ENCODE assay signal across 12 mouse cellular contexts in genomic region chr2:73510025-73510288, GRCm38 (mm10). TPM values are rescaled to one million over a fixed set of nuclear protein-coding genes. Genes with fewer than 3 reads are reported as not detected.
DNase-seq lines count a peak whose midpoint lies in the region; ATAC-seq and TF ChIP-seq lines count a peak whose summit lies in the region.
"Had no signal": no experiment of that assay in that cellular context is flagged by ENCODE, and none has a peak within 500 bp of the region (broad histone marks: within the 10 kb centered on the region; RNA-seq: fewer than 3 reads in every experiment).

No protein-coding gene starts in this region.

- no peak for ATAC-seq in limb, embryonic 13.5 days (ENCODE audit: low FRiP score, low read depth)
- ATAC-seq: midbrain, embryonic 16.5 days had no signal

- H3K4me2 ChIP-seq in limb, embryonic 13.5 days (replicated peaks) = no peak overlapping the region; the same call in 1 of the 2 replicates
- H3K4me2 ChIP-seq: neural tube, embryonic 13.5 days had no signal

- peaks cover 29% of the 10 kb centered on the region for H3K4me1 ChIP-seq in heart, adult 2 months (ENCODE audit: control insufficient read depth, insufficient read depth, low read length)
- peaks cover 16% of the 10 kb centered on the region; the same call in 1 of the 2 replicates for H3K4me1 ChIP-seq in kidney, adult 2 months (ENCODE audit: control insufficient read depth, insufficient read depth, low read length)
- H3K4me1 ChIP-seq in embryonic facial prominence, embryonic 10.5 days = peaks cover 53% of the 10 kb centered on the region
- H3K4me1 ChIP-seq in limb, embryonic 13.5 days = peaks cover 48% of the 10 kb centered on the region
- H3K4me1 ChIP-seq: neural tube, embryonic 13.5 days had no signal

- TF ChIP-seq POLR2A in heart, adult 2 months (IDR thresholded peaks at IDR 0.05; ENCODE audit: insufficient read depth, low read depth, low read length) = no peak
- no peak for TF ChIP-seq POLR2A in kidney, adult 2 months (IDR thresholded peaks at IDR 0.05; ENCODE audit: low read depth, low read length)

- TF ChIP-seq EP300 in heart, adult 2 months (IDR thresholded peaks at IDR 0.05; ENCODE audit: insufficient read depth, low read depth, low read length) = no peak

- no peak for TF ChIP-seq CTCF in heart, adult 2 months (IDR thresholded peaks at IDR 0.05)
- no peak for TF ChIP-seq CTCF in kidney, adult 2 months (conservative IDR thresholded peaks at IDR 0.05; ENCODE audit: insufficient read depth, insufficient read length, low read depth, low read length)

- H3K27me3 ChIP-seq in heart, adult 2 months (ENCODE audit: control insufficient read depth, insufficient read depth, low read length) = no peaks in the 10 kb centered on the region
- H3K27me3 ChIP-seq in kidney, adult 2 months (replicated peaks; ENCODE audit: control insufficient read depth, insufficient read depth, low read length) = no peaks in the 10 kb centered on the region
- no peaks in the 10 kb centered on the region for H3K27me3 ChIP-seq in embryonic facial prominence, embryonic 10.5 days (replicated peaks; ENCODE audit: low read depth, poor library complexity, severe bottlenecking)
- no peaks in the 10 kb centered on the region for H3K27me3 ChIP-seq in limb, embryonic 13.5 days
- H3K27me3 ChIP-seq: neural tube, embryonic 13.5 days had no signal

- intact Hi-C loops in heart, adult 2 months (cut with DNase I) = no loop called here

- H3K79me2 ChIP-seq in heart, adult 2 months (replicated peaks; ENCODE audit: control insufficient read depth, insufficient read depth, low read length) = 0 out of 2 replicates have a peak, but pooled peaks cover 3% of the 10 kb centered on the region

- 26% methylated on average over 3 of the region's 3 CpGs for WGBS in heart, adult 2 months
- 59% methylated on average over 3 of the region's 3 CpGs for WGBS in kidney, adult 2 months
- 65% methylated on average over 3 of the region's 3 CpGs for WGBS in embryonic facial prominence, embryonic 10.5 days
- WGBS in limb, embryonic 13.5 days = 71% methylated on average over 3 of the region's 3 CpGs

- no peak overlapping the region for H3K4me3 ChIP-seq in heart, adult 2 months
- H3K4me3 ChIP-seq in kidney, adult 2 months (ENCODE audit: insufficient read depth, low read depth, low read length) = no peak overlapping the region
- no peak overlapping the region for H3K4me3 ChIP-seq in embryonic facial prominence, embryonic 10.5 days
- H3K4me3 ChIP-seq in limb, embryonic 13.5 days = no peak overlapping the region
- H3K4me3 ChIP-seq: neural tube, embryonic 13.5 days had no signal

- DNase-seq in heart, adult 2 months = no peak
- DNase-seq in heart, postnatal 4 days = no peak
- no peak for DNase-seq in kidney, adult 2 months
- no peak for DNase-seq in kidney, postnatal 4 days
- DNase-seq in embryonic facial prominence, embryonic 10.5 days (ENCODE audit: low spot score) = no peak
- no peak for DNase-seq in ovary, adult 18-20 months (ENCODE audit: low spot score)
- DNase-seq in frontal cortex, postnatal 36 days (ENCODE audit: low spot score in 2 of 2) = no peak
- DNase-seq: right cerebral cortex, adult 18-20 months; thymus, postnatal 4 days had no signal

- H3K9me3 ChIP-seq in embryonic facial prominence, embryonic 10.5 days = no peaks in the 10 kb centered on the region
- no peaks in the 10 kb centered on the region for H3K9me3 ChIP-seq in limb, embryonic 13.5 days
- H3K9me3 ChIP-seq: neural tube, embryonic 13.5 days had no signal

- peak overlapping the region; percentile 70 for H3K27ac ChIP-seq in heart, adult 2 months
- 0 out of 2 replicates have a peak overlapping the region, but pooled peaks have one; percentile 21 for H3K27ac ChIP-seq in kidney, adult 2 months (ENCODE audit: insufficient read depth, low read depth, low read length)
- peak overlapping the region; percentile 84 for H3K27ac ChIP-seq in embryonic facial prominence, embryonic 10.5 days (replicated peaks)
- H3K27ac ChIP-seq in limb, embryonic 13.5 days = peak overlapping the region; percentile 88
- H3K27ac ChIP-seq: neural tube, embryonic 13.5 days had no signal

- peaks cover 5% of the 10 kb centered on the region for H3K36me3 ChIP-seq in heart, adult 2 months (ENCODE audit: control insufficient read depth, insufficient read depth, low read length)
- H3K36me3 ChIP-seq in kidney, adult 2 months (ENCODE audit: control insufficient read depth, insufficient read depth, low read length) = no peaks in the 10 kb centered on the region
- H3K36me3 ChIP-seq in embryonic facial prominence, embryonic 10.5 days (replicated peaks) = peaks cover 10% of the 10 kb centered on the region; the same call in 1 of the 2 replicates
- H3K36me3 ChIP-seq in limb, embryonic 13.5 days = peaks cover 4% of the 10 kb centered on the region; the same call in 1 of the 2 replicates
- H3K36me3 ChIP-seq: neural tube, embryonic 13.5 days had no signal

- no peak overlapping the region for H3K9ac ChIP-seq in heart, adult 2 months (ENCODE audit: low read depth, low read length)
- no peak overlapping the region for H3K9ac ChIP-seq in limb, embryonic 13.5 days
- H3K9ac ChIP-seq: neural tube, embryonic 13.5 days had no signal

RNA-seq across cellular contexts. Expression of gene Wipf1, which starts 19.6 kb away (rescaled TPM):
- 10 to 100 TPM; 12.9 to 17.0 TPM for total RNA-seq in heart, adult 2 months (2021)
- 6.0 and 6.6 TPM in 2 replicates for polyA plus RNA-seq in heart, adult 2 months (2012; rRNA removed)
- total RNA-seq in heart, postnatal 4 days (2021) = 10 to 100 TPM; 19.0 to 20.8 TPM
- 4.8 and 8.0 TPM in 2 replicates for polyA plus RNA-seq in kidney, adult 2 months (2012; rRNA removed)
- 12.0 and 12.7 TPM in 2 replicates for polyA plus RNA-seq in embryonic facial prominence, embryonic 10.5 days (2016; fragmentation: Nextera tagmentation; extraction: Ambion mirVana)
- 14.6 and 16.2 TPM in 2 replicates for polyA plus RNA-seq in limb, embryonic 13.5 days (2015; fragmentation: Nextera tagmentation; extraction: Ambion mirVana)

Comparison
In these comparisons a context has a peak if more than half of its experiments do, and no peak if none do; other contexts are left out.
1. H3K27ac ChIP-seq: peak in every context shown above with its lines; median percentile 88 in limb, embryonic 13.5 days; 84 in embryonic facial prominence, embryonic 10.5 days; 70 in heart, adult 2 months; 21 in kidney, adult 2 months.